Mouse (Mus musculus): ENCODE results near the gene Cobl.

- TF ChIP-seq CTCF (IDR thresholded peaks at IDR 0.05; ENCODE audit: low read depth) (no peak), EP300 (IDR thresholded peaks at IDR 0.05; ENCODE audit: low read depth) (no peak)
These were observed 233.2 kb downstream of the Cobl start for GRCm38 (mm10) chr11:12231481-12232035.
